Mouse (Mus musculus) adrenal gland, postnatal 14 days (tissue): ENCODE data around the gene Csf3r. TPM values are rescaled to one million over a fixed set of nuclear protein-coding genes. Genes with fewer than 3 reads are reported as not detected.

Source experiments
- DNase-seq: peaks from one replicate; pipeline ENCODE4 v3.0.0; 2021; ENCODE audit warnings: mixed read lengths
- total RNA-seq: library from RNA; stranded (reverse); gene quantifications from 2 replicates; pipeline ENCODE4 v1.2.3, GENCODE M21; 2021

The Csf3r gene
- total RNA-seq, 1 experiment from 2014 or later: 1.3 TPM

DNA sequence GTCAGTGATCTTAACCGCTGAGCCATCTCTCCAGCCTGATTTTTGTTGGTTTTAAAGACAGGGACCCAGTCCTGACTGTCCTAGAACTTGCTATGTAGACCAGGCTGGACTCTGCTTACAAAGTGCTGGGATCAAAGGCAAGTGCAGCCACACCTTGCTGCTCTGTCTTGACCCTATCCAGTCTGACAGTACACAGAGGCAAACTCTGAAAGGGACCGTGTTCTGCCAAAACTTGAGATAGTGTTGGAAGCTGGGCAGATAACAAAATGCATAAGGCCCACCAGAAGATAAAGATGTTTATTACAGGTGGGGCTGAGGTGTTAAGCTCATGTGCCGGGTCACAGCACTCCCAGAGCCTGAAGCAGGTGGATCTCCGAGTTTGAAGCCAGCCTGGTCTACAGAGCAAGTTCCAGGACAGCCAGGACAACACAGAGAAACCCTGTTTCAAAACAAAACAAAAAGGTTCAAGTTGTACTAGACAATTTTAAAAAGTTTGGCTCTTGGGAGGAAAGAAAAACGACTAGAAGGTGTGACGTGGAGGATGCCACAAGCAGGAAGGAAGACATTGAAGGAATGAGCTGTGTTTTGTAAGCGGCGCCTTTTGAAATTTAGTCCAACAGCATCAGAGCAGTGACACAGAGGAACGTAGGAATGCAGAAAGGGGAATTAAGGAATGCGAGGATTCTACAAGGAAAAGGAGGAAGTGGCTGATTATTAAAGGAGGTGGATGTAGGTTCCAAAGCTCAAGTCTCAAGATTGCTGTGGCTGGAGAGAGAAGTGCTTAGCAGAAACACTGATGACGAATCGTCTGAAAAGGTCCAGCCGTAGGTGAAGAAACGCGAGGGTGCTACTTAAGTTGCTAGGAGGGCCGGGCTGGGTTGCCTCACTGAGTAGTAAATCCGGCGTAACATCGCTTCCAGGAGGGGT lies 33.1 kb downstream of the Csf3r start:
- DNase-seq: no peak

DNA sequence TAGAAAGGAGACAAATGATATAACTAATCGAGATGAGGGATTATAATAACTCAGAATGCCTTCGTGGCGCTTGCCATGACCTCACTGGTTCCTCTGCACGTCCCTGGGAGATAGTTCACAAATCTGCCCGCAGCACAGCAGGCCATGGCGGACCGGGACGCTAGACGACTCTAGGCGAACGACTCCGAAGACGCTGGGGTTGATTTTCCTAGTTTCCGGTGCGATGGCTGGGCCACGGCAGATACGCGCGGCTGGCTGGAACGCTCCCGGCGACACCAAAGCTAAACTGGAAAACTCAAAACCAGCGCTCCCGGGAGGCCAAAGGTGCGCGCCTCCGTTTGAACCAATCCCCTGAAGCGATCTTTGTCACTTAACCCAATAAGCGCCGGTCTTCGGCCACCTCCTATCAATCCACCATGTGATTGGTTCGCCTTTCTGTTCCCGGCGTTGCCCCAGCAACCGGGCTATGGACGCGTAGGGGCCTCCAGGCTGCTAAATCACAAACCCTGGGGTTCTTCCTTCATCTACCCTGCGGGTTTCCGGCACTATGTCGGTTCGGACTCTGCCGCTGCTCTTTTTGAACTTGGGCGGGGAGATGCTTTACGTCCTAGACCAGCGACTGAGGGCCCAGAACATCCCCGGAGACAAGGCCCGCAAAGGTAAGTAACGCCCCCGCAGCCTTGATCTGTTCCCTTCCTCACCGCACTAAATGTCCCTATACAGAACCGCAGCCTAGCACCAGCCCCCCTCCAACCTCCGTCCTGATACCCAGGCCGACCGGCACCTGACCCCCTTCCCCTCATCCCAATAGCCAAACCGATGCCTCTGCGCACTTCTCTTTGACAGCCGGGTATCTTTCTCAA lies 34.0 kb downstream of the Csf3r start, which contains the start of gene Oscp1:
Gene Oscp1 (plus strand): TSS at position 432 of the 863 bp plus-strand sequence.
- DNase-seq: peak; percentile 94

DNA sequence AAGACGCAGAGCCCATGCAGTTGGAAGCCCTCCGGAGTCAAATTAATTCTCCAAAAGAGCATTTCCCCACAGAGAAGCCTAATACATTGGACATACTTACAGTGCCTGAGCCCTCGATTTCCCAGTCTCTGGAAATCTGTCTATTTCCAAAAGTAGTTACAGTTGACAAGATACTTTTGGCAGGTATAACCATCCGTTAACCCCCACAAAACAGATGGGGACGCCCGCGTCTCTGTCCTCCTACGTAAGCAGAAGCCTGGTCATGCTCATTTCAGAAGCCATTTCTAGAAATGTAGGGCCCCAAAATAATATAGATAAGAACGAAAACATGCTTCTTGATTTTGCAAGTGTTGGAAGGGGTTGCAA lies 34.6 kb downstream of the Csf3r start:
- no peak for DNase-seq

DNA sequence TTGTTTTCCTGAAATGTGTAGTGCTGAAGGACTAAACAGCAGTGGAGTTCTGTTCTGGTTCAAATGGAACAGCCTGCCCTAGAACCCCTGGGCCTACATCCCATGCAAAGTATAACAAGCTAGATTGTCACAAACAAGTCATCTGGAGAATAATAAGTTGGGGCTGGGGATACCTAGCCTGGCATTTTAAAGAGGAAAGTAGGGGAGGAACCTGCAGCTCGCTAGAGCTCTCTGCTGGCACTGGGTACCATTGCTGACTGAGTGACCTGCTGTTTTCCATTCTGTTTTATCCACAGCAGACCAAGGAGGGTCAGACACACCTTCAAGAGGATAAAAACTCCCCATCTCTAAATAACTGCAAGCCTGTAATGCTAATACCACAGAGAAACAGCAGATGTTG lies 38.5 kb downstream of the Csf3r start:
- no peak for DNase-seq

DNA sequence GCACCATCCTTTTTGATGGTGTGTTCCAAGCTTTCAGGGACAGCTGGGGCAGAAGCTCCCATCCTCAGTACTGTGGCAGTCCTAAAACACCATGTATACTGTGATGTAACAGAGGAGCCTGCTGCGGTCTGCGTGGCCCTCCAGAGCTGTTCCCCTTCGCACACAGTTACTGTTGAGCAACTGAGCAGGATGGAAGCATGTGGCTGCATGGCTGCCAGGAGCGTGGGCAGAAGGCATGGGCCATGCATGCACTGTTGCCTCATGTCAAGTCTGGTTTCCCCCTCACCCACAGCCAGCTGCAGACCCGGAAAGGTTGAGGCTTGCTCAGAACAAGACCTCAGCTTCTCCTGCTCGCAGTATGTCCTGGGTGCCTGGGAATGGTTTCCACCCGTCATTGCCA lies 40.9 kb downstream of the Csf3r start:
- DNase-seq: no peak

DNA sequence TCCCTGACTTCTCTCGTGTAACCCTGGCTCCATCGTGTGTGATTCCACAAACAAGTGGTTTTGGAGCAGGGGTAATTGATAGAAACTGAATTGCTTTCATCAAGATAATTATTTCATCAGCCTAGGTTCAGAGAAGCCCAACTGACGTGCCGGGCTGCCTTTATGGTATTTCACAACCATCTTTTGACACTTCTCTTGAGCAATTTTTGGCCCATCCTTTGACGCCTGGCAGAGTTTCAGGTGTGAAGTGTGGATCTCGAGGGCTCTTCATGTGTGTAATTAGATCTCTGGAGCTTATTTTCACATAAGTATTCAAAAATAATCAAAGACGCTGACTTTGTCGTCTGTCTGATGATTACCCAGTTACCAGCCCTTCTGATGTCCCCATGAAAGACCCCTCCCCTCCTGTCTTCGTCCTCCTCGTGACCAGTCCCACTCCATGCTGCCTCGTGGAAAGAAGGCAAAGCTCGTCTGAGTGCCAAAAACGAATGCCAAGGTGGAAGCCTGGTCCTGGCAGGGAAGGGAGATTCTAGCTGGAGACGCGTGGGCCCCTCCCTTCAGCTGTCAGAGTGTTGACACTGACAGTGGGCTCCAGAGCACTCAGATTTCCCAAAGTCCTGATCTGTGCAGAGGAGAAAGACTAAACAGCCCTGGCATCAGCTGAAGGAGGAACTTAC lies 43.2 kb downstream of the Csf3r start:
- peak; percentile 34 for DNase-seq

DNA sequence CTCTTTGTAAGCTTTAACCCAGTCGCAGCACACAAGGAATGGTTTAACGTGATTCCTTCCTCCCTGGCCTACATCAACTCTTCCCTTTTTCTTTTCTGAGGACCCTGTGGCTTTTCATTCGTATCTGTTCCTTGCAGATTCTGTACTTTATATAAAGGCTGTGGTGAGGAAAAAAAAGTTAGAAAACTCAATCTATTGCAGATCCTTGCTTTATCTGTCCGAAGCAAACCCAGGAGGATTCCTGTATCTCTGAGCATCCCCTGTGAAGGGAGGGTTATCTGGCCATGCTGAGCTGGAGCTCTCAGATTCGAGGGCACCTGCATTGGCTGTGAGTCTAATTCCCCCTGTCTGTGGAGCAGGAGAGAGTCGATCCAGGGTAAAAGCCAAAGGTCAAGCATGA lies 44.5 kb downstream of the Csf3r start:
- no peak for DNase-seq

DNA sequence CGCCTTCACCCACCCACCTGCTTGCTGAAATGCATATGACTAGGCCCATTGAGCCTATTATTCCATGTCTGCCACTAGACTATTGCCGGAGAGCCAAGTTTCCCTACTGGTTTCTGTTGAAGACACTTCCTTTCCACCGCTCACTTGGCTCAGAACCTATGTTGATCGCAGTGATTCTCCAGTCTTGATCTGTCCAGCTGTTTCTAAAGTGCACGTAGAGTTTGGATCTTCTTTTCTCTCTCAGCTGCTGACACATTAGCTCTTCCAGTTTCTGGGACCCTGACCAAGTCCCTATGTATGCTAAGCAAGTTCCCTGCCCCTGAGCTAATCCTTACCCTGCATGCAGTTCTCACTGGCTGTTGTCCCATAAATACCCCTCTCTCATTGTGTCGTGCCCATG lies 53.5 kb downstream of the Csf3r start:
- no peak for DNase-seq

DNA sequence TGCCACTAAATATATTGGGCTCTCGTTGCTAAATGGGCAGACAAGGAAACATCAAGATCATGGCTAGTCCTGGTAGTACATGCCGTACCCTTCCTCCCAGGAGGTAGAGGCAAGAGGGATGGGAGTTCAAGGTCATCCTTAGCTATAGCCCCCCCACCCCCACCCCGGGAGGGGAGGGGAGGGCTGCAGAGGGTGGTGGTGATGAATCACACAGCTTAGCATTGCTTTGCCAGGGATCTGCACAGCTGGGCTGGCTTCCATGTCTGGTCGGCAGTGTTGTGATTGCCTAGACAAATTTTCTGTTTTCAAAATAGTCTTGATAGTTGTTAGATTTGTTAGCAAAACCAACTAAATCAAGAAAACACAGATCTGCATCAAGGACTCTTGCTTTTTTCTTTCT lies 54.9 kb downstream of the Csf3r start:
- DNase-seq: peak; percentile 48

DNA sequence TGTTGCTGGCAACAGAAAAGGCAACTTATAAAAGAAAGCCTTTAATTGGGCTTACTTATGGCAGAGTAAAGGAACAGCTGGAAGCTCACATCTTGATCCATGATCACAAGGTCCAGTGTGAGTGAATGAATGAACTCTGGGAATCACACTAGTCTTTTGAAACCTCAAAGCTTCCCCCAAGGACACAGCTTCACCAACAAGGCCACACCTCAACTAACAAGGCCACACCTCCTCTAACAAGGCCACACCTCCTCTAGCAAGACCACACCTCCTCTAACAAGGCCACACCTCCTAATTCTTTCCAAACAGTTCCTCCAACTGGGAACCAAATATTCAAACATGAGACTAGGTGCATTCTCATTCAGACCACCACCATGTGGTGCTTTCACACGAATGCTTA lies 57.3 kb downstream of the Csf3r start:
- no peak for DNase-seq

DNA sequence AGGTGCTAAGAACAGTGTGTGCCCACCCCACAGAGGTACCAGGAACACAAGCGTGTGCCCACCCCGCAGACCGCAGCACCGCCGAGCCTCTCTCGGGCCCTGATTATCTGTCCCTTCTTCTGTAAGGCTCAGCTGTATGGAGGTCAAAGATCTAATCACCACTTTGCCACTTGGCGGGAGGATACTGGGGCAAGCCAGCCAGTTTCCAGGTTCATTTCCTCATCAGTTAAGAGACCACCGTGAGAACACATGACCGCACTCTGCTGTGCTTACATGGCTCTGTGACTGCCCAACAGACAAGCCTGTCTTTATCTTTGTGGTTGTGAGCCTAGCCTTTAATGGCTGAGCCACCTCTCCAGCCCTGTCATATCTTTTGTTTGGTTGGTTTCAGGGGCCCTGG lies 58.7 kb downstream of the Csf3r start:
- no peak for DNase-seq

DNA sequence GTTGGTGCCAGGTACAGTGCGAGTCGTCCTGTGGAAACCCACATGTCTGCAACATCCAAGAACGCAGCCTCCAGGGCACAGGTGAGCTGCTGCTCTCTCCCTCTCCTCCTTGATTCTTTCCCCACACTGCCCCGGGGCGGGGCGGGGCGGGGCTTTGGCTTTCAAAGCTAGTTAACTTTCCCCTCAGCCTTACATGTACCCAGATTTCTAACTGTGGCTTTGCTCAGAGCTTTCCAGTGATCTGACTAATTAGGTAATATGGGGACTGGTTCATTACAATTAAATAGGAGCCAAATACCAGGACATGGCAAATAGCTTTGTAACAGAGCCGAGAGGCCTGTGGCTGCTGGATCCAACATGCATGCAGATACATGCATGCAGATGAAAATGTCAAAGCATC lies 60.0 kb downstream of the Csf3r start:
- DNase-seq: no peak

DNA sequence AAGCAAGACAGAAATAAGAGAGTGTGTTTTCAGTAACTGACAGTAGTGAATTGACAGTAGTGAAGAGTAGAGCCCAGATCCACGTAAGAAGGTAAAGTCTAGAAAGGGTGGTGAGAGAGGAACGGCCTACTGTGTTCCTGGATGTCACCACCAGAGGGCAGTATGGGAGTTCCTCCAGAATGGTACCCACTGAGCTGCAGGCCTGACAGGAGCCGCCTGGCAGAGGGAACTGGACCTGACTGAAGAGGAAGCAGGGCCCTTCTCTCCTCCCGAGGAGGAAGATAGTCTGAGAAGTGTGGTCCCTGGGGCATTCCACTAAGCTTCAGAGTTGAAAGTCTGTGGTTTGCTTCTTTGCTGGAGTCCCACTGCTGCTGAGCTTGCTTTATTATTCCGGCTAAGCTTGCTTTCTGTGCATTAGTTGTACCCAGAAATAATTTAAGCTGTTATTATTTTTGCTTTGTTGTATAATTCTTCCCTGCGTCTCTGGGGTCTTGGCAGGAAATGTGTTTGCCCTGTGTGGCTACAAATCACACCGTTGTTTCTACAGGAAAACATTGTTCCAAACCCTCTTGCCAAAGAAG lies 61.7 kb downstream of the Csf3r start:
- peak; percentile 91 for DNase-seq

DNA sequence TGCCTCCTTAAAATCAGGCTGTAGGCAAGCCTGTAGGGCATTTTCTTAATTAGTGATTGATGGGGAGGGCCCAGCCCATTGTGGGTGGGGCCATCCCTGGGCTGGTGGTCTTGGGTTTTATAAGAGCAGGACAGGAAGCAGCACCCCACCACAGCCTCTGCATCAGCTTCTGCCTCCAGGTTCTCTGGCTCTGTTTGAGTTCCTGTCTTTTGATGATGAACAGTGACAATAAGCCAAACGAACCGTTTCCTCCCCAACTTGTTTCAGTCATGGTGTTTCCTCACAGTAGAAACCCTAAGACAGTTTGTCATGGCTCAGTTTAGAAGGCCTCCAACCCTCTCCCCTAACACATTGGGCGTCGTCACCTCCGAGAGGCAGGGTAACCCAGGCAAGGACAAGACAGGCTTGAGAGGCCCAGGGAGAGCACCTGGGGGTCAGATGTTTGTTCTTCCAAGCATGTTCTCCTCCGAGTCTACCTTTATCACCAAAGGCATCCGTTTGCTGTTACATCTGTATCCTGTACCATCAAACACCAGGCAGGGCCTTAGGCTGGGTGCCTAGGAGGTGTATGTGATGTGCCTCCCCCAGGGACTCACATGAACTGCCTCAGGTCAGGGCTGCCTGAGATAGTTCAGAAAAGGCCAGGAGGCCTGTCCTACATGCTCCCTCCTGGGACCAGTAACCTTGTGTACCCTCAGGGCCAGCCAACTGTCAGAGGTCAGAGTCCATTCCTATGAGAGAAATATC lies 65.9 kb downstream of the Csf3r start:
- DNase-seq: no peak

DNA sequence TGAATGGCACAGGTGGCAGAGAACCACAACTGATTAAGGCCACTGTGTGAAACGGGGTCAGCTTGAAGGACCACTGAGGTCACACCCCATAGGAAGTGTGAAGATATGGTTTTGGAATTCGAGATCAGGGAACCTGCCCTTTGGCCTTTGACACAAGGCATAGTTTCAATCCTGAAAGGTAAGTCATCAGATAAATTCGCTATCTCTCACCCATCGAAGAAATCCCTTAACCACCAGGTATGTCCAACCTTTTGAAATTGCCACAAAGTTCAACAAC lies 66.4 kb downstream of the Csf3r start:
- no peak for DNase-seq

DNA sequence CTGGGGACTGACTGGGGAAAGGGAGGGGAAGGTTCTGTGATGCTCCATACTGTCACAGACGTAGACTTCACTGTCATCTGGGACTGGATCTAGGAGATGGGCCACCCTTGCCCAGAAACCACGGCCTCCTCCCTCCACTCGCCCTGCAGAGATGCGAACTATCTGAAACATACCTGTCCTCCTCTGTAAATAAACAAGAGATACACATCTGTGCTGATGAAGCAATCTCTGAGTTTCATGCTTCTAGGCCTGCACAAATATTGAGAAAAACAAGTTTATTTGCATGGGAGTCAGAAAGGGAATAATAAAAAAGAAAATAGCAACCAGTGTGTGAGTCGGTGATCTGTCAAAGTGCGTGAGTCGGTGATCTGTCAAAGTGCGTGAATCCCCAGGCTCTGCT lies 67.5 kb downstream of the Csf3r start:
- no peak for DNase-seq

Other genes with a start within 250 kb of the Csf3r start
- gene Mrps15, start 22.4 kb downstream of the Csf3r start, total RNA-seq: 77.6 and 79.9 TPM in 2 replicates
- gene Oscp1, start 34.0 kb downstream of the Csf3r start, total RNA-seq: 5.2 and 5.8 TPM in 2 replicates
- gene Lsm10, start 72.1 kb downstream of the Csf3r start, total RNA-seq: 17.9 and 20.6 TPM in 2 replicates
- 39.2 and 48.2 TPM in 2 replicates for gene Stk40, start 79.4 kb downstream of the Csf3r start, total RNA-seq
- gene Eva1b, start 123.2 kb downstream of the Csf3r start, total RNA-seq: 27.6 and 32.3 TPM in 2 replicates
- gene Sh3d21, start 138.9 kb downstream of the Csf3r start, total RNA-seq: 3.7 and 4.8 TPM in 2 replicates
- gene Thrap3, start 178.2 kb downstream of the Csf3r start, total RNA-seq: 190 and 212 TPM in 2 replicates
- 53.4 and 67.3 TPM in 2 replicates for gene Map7d1, start 231.8 kb downstream of the Csf3r start, total RNA-seq
- 70.8 and 75.6 TPM in 2 replicates for gene Trappc3, start 237.8 kb downstream of the Csf3r start, total RNA-seq